Mouse (Mus musculus): ENCODE data around the gene Oxct1.

DNA sequence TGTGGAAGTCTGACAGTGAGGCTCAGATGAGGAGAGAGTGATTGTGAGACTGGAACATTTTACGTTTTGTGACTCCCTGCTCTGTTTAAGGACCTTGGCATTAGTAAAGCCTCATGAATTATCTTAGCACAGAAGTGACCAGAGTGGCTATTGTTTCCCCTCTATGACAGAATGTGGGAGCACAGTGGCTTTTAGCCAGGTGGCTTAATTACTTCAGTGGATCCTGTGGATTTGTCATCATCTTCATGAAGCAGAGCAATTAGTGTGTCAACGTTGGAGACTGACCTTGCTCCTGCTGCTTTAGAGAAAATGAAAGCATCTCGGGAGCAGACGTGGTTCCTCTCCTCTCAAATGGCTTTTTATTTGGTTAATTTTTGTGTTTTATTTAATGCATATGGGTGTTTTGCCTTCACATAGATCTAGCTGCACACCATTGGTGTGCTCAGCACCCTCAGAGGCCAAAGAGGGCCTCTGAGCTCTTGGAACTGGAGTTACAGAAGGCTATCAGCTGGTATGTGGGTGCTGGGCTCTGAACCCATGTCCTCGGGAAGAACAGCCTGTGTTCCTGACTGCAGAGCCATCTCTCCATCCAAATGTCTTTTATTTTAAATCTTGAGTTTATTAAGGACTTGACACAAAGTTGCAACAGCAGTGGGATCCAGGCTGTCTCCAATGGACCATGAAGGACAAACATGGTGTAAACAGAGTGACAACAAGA, 41.2 kb downstream of the Oxct1 start:
- no peak for TF ChIP-seq CTCF (IDR thresholded peaks at IDR 0.05; ENCODE audit: low read depth)
- no peak for TF ChIP-seq EP300 (IDR thresholded peaks at IDR 0.05; ENCODE audit: low read depth)
